Mouse (Mus musculus): ENCODE data around the gene Cd247.
A peak's percentile ranks its signal among the peaks of the same experiment; 100 is the strongest.

Gene Cd247

DNA sequence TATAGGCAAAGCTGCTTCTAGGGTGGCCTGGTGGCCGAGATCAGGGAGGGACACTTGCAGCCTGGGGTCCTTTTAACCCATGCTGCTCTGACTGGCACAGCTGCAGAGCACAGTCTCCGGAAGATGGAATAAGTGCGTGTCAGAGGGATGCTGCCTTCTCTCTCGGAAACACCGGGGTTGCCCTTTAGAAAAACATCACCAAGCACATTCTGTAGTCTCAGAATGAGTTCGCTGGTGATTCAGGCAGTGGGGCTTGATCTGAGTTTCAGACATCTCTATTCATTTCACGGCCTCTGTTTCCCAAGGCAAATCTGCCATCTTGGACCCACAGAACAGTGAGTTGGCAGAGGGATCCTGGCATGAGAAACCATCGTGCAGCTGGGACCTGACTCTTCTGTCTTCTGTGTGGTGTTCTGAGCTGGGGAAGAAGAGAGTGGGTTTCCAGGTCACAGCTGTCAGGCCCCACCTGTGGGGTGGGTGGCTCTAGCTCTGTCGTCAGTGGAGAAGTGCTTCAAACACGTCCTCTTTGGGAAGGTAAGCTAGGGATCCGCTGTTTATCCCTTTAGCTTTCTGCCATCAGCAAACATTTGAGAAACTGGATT, 13.3 kb downstream of the Cd247 start:
- no peak overlapping the region for H3K4me3 ChIP-seq (replicated peaks; ENCODE audit: low read length)
- no peaks in the 10 kb centered on the region for H3K4me1 ChIP-seq (replicated peaks; ENCODE audit: low read depth, low read length)
- no peaks in the 10 kb centered on the region for H3K9me3 ChIP-seq (ENCODE audit: low read length)
- no peaks in the 10 kb centered on the region for H3K36me3 ChIP-seq (ENCODE audit: insufficient read depth, low read length)
- H3K27me3 ChIP-seq (ENCODE audit: insufficient read depth, low read length), result peaks cover 7% of the 10 kb centered on the region; the same call in 1 of the 2 replicates
- TF ChIP-seq NANOG (IDR thresholded peaks at IDR 0.05; ENCODE audit: borderline replicate concordance, low read length) (no peak), CTCF (conservative IDR thresholded peaks at IDR 0.05; ENCODE audit: low read length) (no peak), POU5F1 (IDR thresholded peaks at IDR 0.05; ENCODE audit: borderline replicate concordance, low read length) (no peak)

DNA sequence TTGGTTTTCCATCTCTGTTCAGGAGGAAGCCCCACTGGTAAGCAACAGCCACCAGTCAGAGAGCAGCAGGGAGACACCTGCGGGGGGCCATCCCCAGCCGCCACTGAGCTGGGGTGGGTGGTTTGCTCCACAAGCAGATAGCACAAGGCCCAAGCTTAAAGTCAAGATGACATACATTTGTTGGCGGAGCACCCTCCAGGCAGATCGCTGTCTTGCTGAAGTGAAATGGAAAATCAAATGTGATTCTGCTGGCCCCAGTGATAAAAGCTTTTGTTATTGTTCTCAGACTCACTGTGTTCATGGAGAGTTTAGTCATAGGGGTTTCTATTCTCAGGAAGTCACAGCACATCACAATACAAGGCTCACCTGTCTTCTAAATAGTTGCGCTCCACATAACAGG, 14.6 kb downstream of the Cd247 start:
- Histone ChIP-seq H3K9me3 (ENCODE audit: low read length) (no peaks in the 10 kb centered on the region), H3K4me1 (replicated peaks; ENCODE audit: low read depth, low read length) (no peaks in the 10 kb centered on the region), H3K4me3 (replicated peaks; ENCODE audit: low read length) (no peak overlapping the region), H3K27me3 (ENCODE audit: insufficient read depth, low read length) (peaks cover 12% of the 10 kb centered on the region; the same call in 1 of the 2 replicates), H3K36me3 (ENCODE audit: insufficient read depth, low read length) (no peaks in the 10 kb centered on the region)
- no peak for TF ChIP-seq CTCF (conservative IDR thresholded peaks at IDR 0.05; ENCODE audit: low read length)
- no peak for TF ChIP-seq NANOG (IDR thresholded peaks at IDR 0.05; ENCODE audit: borderline replicate concordance, low read length)
- no peak for TF ChIP-seq POU5F1 (IDR thresholded peaks at IDR 0.05; ENCODE audit: borderline replicate concordance, low read length)

DNA sequence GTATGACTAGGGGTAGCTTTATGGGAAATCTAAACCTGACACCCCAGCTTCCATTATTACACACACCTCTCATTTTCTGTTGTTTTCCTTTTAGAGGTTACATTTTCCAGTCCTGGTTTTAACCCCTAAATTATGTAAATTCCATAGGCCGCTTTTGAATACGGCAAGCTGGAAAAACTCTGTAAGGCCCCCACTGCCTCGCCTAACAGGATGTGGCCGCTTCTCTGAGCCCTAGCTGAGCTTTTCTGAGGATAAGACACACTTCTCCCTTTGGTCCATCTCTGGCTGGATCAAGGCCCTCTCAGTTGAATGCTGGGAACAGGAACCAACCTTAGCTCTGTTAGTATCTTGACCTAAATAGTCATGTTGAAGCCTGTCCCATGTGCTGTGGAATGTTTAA, 15.7 kb downstream of the Cd247 start:
- TF ChIP-seq NANOG (IDR thresholded peaks at IDR 0.05; ENCODE audit: borderline replicate concordance, low read length) (no peak), POU5F1 (IDR thresholded peaks at IDR 0.05; ENCODE audit: borderline replicate concordance, low read length) (no peak), CTCF (conservative IDR thresholded peaks at IDR 0.05; ENCODE audit: low read length) (no peak)
- H3K36me3 ChIP-seq (ENCODE audit: insufficient read depth, low read length), result no peaks in the 10 kb centered on the region
- no peak overlapping the region for H3K4me3 ChIP-seq (replicated peaks; ENCODE audit: low read length)
- H3K27me3 ChIP-seq (ENCODE audit: insufficient read depth, low read length), result peaks cover 13% of the 10 kb centered on the region; the same call in 1 of the 2 replicates
- H3K9me3 ChIP-seq (ENCODE audit: low read length), result no peaks in the 10 kb centered on the region
- H3K4me1 ChIP-seq (replicated peaks; ENCODE audit: low read depth, low read length), result no peaks in the 10 kb centered on the region

DNA sequence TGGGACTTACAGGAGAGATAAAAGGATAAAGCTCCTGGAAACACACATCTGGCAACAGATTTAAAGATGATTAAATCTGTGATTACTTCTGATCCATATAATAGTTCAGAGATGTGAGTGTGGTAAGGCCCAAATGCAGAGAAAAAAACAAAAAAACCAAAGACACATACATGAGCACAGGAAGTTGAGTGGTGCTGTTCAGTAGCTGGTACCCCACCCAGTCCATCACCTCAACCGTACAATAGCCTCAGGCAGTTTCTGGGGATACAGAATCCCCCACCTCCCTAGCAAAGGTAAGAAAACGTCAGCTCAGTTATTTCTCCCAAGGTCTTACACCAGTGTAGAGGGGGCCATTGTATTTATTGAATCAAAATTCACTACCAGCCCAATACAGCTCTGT, 22.2 kb downstream of the Cd247 start:
- H3K36me3 ChIP-seq (ENCODE audit: insufficient read depth, low read length), result no peaks in the 10 kb centered on the region
- peaks cover 16% of the 10 kb centered on the region for H3K4me1 ChIP-seq (replicated peaks; ENCODE audit: low read depth, low read length)
- peaks cover 41% of the 10 kb centered on the region for H3K27me3 ChIP-seq (ENCODE audit: insufficient read depth, low read length)
- no peaks in the 10 kb centered on the region for H3K9me3 ChIP-seq (ENCODE audit: low read length)
- no peak overlapping the region for H3K4me3 ChIP-seq (replicated peaks; ENCODE audit: low read length)
- TF ChIP-seq NANOG (IDR thresholded peaks at IDR 0.05; ENCODE audit: borderline replicate concordance, low read length), result no peak
- TF ChIP-seq CTCF (conservative IDR thresholded peaks at IDR 0.05; ENCODE audit: low read length), result no peak
- no peak for TF ChIP-seq POU5F1 (IDR thresholded peaks at IDR 0.05; ENCODE audit: borderline replicate concordance, low read length)

DNA sequence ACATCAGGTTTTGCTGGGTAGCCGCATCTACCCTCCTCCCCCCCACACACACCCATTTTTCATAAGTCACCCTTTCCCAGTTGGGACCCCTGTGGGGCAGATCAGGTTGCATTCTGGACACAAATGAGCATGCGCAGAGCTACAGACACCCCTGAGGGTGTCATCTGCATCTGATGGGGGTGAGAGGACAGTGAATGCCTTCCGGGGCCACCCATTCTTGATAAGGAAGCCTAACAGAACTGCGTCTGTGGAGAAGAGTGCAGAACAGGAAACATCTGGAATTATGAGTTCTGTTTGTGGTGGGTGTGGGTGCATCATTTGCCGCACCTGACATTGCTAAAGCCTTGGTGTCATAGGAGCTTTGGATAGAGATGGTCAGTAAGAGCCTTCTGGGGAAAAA, 22.7 kb downstream of the Cd247 start:
- peaks cover 16% of the 10 kb centered on the region for H3K4me1 ChIP-seq (replicated peaks; ENCODE audit: low read depth, low read length)
- no peak overlapping the region for H3K4me3 ChIP-seq (replicated peaks; ENCODE audit: low read length)
- H3K36me3 ChIP-seq (ENCODE audit: insufficient read depth, low read length), result no peaks in the 10 kb centered on the region
- TF ChIP-seq NANOG (IDR thresholded peaks at IDR 0.05; ENCODE audit: borderline replicate concordance, low read length), result no peak
- TF ChIP-seq CTCF (conservative IDR thresholded peaks at IDR 0.05; ENCODE audit: low read length), result no peak
- 0 out of 2 replicates have a peak, but pooled peaks have one; percentile 6 for TF ChIP-seq POU5F1 (IDR thresholded peaks at IDR 0.05; ENCODE audit: borderline replicate concordance, low read length)
- H3K9me3 ChIP-seq (ENCODE audit: low read length), result no peaks in the 10 kb centered on the region
- H3K27me3 ChIP-seq (ENCODE audit: insufficient read depth, low read length), result peaks cover 42% of the 10 kb centered on the region

DNA sequence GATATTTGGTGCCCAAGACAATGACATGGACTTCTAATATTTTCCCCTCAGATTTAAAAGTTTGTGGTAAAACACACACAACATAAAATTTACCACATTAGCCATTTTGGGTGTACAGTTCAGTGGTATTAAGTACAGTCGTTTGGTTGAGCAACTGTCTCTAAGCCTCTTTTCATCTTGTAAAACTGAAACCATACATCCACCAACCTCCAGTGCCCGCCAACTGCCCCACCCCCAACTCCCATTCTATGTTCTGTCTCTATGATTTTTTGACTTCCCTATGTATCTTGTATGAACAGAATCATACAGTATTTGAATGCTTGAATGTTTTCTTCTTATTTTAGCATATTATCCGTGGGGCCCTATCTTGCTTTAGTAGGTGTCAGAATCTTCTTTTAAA, 24.3 kb downstream of the Cd247 start:
- no peaks in the 10 kb centered on the region for H3K36me3 ChIP-seq (ENCODE audit: insufficient read depth, low read length)
- H3K27me3 ChIP-seq (ENCODE audit: insufficient read depth, low read length), result peaks cover 56% of the 10 kb centered on the region
- H3K4me3 ChIP-seq (replicated peaks; ENCODE audit: low read length), result no peak overlapping the region
- TF ChIP-seq NANOG (IDR thresholded peaks at IDR 0.05; ENCODE audit: borderline replicate concordance, low read length) (no peak), POU5F1 (IDR thresholded peaks at IDR 0.05; ENCODE audit: borderline replicate concordance, low read length) (no peak), CTCF (conservative IDR thresholded peaks at IDR 0.05; ENCODE audit: low read length) (no peak)
- peaks cover 22% of the 10 kb centered on the region for H3K4me1 ChIP-seq (replicated peaks; ENCODE audit: low read depth, low read length)
- no peaks in the 10 kb centered on the region for H3K9me3 ChIP-seq (ENCODE audit: low read length)

DNA sequence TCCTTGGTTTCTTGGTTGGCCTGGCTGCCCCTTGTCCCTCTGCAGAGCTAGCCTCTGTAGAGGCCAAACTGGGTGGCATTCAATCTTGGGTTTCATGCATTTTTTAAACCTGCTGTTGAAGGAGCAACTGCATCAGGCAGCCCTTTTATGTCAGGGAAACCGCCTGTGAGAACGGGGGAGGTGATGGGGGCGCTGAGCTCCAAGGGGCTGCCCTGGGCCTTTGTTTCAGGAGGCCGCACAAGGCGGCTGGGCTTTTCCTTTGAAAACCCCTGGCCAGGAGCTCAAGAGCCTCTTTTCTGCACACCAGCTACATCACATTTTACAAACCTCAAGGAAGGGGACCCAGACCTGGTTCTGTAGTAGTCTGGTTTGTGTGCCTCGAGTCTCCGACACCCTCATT, 25.6 kb downstream of the Cd247 start:
- TF ChIP-seq CTCF (conservative IDR thresholded peaks at IDR 0.05; ENCODE audit: low read length) (no peak), POU5F1 (IDR thresholded peaks at IDR 0.05; ENCODE audit: borderline replicate concordance, low read length) (no peak), NANOG (IDR thresholded peaks at IDR 0.05; ENCODE audit: borderline replicate concordance, low read length) (no peak)
- no peaks in the 10 kb centered on the region for H3K36me3 ChIP-seq (ENCODE audit: insufficient read depth, low read length)
- no peak overlapping the region for H3K4me3 ChIP-seq (replicated peaks; ENCODE audit: low read length)
- H3K9me3 ChIP-seq (ENCODE audit: low read length), result no peaks in the 10 kb centered on the region
- peaks cover 61% of the 10 kb centered on the region for H3K27me3 ChIP-seq (ENCODE audit: insufficient read depth, low read length)
- H3K4me1 ChIP-seq (replicated peaks; ENCODE audit: low read depth, low read length), result peaks cover 22% of the 10 kb centered on the region

DNA sequence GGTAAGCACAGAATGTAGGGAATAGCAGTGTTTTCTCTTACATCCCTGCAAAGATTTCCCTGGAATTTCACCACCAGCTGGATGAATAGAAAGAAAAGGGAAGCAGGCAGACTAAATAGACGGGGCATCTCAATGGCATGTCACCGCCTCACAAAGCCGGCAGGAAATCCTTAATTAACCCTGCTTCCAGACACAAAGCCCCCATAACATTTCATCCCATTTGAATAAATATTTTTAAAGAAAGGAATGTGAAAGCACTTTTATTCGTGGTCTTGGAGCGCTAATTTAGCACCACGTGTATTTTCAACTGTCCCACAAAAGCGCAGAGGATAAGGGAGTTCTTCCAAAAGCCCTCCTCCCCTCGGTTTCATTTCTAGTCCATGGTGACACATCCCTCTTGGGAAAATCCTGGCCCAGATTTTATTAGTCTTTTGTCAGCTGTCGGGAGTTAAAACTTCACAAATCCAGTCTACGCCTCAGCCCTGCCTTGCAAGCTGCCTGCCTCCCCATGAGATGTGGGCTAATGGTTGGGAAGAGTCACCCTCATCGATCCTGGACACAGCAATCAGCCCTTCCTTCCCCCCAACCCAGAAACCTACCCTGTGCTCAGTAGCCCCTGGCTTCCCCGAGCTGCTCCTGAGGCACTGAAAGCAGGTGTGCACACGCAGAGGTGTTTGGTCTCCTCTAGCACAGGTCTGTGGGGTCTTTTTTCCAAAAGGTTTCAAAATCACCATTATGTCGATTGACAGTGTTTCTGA, 26.2 kb downstream of the Cd247 start:
- no peak for TF ChIP-seq NANOG (IDR thresholded peaks at IDR 0.05; ENCODE audit: borderline replicate concordance, low read length)
- no peak for TF ChIP-seq CTCF (conservative IDR thresholded peaks at IDR 0.05; ENCODE audit: low read length)
- TF ChIP-seq POU5F1 (IDR thresholded peaks at IDR 0.05; ENCODE audit: borderline replicate concordance, low read length), result no peak
- no peaks in the 10 kb centered on the region for H3K9me3 ChIP-seq (ENCODE audit: low read length)
- no peaks in the 10 kb centered on the region for H3K36me3 ChIP-seq (ENCODE audit: insufficient read depth, low read length)
- no peak overlapping the region for H3K4me3 ChIP-seq (replicated peaks; ENCODE audit: low read length)
- H3K4me1 ChIP-seq (replicated peaks; ENCODE audit: low read depth, low read length), result peaks cover 22% of the 10 kb centered on the region
- peaks cover 66% of the 10 kb centered on the region for H3K27me3 ChIP-seq (ENCODE audit: insufficient read depth, low read length)
